Mouse (Mus musculus): ENCODE measurements at regions not wholly inside any gene's neighbourhood (a gene's known extent, or its start where the extent isn't known, plus 50 kb on each side); places are given as distances from the start of the nearest gene placed in this dataset.

DNA sequence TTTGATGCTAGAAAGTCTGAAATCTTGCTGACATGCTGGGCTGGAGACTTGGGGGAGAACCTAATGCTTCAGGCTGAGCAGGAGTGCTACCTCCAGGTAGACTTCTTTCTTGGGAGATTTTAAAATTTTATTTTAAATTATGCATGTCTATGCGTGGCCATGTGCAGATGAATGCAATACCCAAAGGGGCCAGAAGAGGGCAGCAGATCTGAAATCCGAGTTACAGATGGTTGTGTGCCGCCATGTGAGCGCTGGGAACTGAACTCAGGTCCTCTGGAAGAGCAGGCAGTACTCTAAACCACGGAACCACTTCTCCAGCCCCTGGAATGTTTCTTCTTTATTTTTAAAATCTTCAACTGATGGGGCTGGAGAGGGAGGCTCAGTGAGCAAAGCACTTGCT is 135.8 kb downstream of the Slc4a3 start:
- in situ Hi-C loops (cut with MboI, MseI), result no loop called here

GRCm38 (mm10) chr1:75692781-75693180 is 146.7 kb downstream of the Slc4a3 start:
- in situ Hi-C loops (cut with MboI, MseI), result no loop called here

- in situ Hi-C loops (cut with MboI, MseI), result no loop called here
Measured at GRCm38 (mm10) chr1:75693231-75693914, 147.3 kb downstream of the Slc4a3 start.

- in situ Hi-C loops (cut with MboI, MseI), result no loop called here
Measured at GRCm38 (mm10) chr1:75704832-75705650, 159.0 kb downstream of the Slc4a3 start.

DNA sequence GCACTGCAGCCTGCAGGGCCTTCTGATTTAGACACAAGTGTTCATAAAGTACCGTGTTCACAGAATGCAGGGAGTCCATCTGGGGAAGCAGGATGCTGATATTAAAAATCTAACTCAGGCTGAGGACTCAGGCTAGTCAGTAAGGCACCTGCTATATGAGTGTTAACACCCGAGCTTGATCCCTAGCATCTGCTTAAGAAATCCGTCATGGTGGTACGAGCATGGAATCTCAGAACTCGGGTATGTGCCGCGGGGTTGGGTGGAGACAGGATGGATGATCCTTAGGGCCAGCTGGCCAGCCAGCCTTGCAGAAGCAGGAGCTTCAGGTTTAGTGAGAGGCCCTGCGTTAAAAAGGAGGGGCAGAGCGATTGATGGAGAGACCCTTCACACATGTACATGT is 160.1 kb downstream of the Slc4a3 start:
- in situ Hi-C loops (cut with MboI, MseI), result no loop called here

DNA sequence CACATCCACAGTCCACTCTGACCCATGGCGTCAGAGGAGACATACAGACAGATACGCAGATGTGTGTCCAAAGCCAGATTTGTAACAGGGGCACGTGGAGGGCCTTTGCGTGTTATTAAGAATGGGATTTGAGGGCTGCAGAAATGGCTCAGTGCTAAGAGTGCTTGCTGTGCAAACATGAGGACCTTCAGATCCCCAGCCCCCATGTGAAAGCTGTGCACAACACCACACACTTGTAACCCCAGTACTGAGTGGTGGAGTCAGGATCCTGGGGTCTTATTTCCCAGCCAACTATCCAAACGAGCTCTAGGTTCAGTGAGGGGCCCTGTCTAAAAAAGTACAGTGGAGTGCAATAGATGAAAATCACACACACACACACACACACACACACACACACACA is 177.4 kb downstream of the Slc4a3 start:
- in situ Hi-C loops (cut with MboI, MseI), result no loop called here

- in situ Hi-C loops (cut with MboI, MseI), result no loop called here
Measured at GRCm38 (mm10) chr1:75725329-75725728, 179.3 kb downstream of the Slc4a3 start.

DNA sequence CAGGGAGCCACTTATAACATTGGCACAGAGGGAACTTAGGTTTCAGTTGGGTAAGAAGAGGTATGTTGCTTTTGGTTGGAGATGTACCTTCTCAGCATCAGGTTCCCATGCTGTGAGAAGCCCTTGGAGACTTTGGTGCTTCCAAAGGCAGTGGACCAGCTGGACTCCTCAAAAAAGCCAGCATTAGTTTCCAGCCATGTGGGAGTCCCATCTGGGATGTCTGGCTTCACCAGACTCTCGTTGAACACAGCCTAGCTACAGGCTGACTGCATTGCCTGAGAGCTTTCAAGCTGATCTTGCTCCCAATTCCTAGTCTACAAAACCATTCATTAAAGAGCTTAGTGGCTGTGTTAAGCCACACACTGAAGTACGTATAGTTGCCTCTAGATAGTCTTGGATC is 182.8 kb downstream of the Slc4a3 start:
- in situ Hi-C loops (cut with MboI, MseI), result no loop called here

DNA sequence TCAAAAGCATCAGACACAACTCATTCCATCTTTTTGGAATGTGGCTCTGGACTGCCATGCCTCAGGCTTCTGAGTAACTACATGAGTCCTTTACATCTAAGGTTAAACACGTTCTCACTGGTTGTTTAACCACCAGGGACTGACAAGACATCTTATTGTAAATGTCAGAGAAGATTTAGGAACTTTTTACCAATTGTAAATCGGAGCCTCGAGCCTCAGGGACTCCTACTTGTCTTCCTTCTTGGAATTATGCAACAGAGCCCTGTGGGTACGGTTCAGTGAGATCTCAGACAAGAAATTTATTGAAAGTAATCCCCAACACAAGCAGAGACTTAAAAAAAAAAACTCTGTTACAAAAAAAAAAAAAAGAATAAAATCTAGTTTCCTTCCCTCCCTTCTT is 187.7 kb downstream of the Slc4a3 start:
- in situ Hi-C loops (cut with MboI, MseI), result no loop called here

GRCm38 (mm10) chr1:75738651-75739050 is 192.6 kb downstream of the Slc4a3 start:
- in situ Hi-C loops (cut with MboI, MseI), result no loop called here

GRCm38 (mm10) chr1:75749665-75750221 is 203.7 kb downstream of the Slc4a3 start:
- in situ Hi-C loops (cut with MboI, MseI), result no loop called here

- in situ Hi-C loops (cut with MboI, MseI), result no loop called here
Measured at GRCm38 (mm10) chr1:75772131-75772530, 226.1 kb downstream of the Slc4a3 start.

DNA sequence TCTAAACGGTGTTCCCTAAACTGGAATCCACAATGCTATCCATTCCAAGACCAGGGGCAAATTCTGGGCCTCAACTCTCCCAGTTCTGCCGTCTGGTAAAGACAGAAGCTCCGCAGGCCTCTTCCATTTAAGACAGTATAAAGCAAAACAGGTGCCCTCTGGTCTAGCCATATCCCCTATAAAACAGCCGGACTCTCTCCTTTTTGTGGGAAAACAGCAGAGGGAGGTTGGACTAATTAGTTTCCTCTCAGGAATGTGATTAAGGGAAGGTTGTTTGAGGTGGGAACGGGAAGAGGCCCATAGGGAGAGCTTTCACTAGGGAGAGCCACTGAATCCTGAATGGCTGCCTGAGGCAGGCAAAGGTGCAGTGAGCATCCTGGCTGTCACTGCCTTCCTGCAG is 226.9 kb downstream of the Slc4a3 start:
- in situ Hi-C loops (cut with MboI, MseI), result no loop called here

DNA sequence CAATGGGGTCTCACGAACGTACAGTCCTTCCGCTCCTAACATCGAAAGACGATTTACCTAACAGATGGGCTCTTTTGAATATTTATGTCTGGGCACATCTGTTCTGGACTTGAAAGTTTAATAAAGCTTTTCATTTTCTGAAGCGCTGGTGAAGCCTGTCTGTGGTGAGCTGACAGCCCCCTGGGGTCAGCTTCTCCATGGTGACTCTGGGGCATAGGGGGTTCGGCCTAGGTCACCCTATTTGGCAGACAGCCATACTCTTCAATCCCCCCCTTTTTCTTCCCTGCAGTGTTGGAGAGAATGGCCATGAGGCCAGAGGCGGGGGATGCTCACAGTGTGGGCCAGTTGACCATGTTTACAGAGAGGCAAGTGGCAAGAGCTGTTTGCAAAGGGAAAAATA is 232.8 kb downstream of the Slc4a3 start:
- in situ Hi-C loops (cut with MboI, MseI), result no loop called here

DNA sequence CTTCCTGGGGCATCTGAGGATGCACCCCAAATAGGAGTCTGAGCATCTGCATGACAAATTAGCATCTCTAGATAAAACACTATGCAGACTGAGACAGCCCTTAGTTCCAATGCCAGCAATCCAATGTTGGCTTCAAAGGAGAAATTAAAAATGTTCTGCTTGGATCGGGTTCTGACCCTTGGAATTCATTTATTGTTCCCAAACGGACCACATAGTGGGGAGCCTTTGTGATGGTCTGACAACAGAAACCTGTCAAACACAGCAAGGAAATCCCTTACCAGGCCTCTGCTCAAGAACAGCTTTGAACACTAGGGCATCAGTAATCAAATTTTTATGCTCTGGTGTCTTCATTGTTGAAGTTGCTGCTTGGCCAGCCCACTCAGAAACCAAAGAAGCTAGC is 237.1 kb downstream of the Slc4a3 start:
- in situ Hi-C loops (cut with MboI, MseI), result no loop called here

DNA sequence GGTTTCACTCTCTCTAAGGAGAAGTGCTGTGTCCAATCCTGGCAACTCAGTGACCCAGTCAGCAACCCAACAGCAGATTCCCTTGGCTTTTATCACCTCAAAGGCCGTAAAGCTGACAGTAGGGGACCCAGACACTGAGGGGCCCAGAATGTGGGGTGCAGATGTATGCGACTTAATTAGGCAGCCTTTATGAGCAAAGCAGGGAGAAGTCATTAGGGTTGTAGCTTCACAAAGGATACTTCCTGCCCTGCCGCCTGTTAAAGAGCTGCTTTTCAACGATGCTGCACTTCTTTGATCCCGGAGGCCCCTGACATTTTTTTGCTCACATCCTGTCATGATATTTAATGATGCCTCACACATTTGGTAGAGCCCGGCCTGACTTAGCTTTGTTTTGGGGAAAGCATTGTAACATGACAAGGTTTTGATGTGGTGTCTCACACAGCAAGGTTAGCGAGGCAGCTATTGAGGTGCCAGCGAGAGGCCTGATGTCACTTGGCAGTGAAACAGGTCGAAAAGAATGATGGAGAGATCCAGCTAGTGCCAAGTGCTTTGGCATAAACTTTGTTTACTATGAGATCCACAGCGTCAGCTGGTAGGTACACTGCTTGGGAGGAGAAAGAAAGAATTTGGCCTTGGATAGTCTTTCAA is 240.2 kb downstream of the Slc4a3 start:
- in situ Hi-C loops (cut with MboI, MseI), result no loop called here

GRCm38 (mm10) chr1:75791509-75791908 is 245.4 kb downstream of the Slc4a3 start:
- in situ Hi-C loops (cut with MboI, MseI), result no loop called here

DNA sequence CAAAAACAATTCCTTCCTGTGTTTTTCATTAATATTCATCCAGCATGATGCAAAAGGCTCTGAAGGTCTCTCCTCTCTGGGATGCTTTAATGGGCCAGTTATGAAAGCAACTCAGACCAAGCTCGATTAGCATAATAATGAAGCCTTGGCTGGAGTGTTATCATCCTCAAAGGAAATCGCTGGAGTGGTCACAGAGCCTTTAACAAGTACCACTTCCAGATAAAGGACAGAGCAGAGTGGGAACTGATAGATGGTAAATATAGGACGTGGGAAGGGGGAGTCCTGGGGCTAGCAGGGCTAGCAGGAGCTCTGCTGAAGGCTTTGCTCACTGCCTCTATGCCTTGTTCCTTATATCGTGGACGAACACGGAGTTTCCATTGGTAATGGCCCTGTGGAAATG is 251.7 kb downstream of the Slc4a3 start:
- in situ Hi-C loops (cut with MboI, MseI), result no loop called here

- in situ Hi-C loops (cut with MboI, MseI), result no loop called here
Measured at GRCm38 (mm10) chr1:75798375-75799099, 252.5 kb downstream of the Slc4a3 start.

DNA sequence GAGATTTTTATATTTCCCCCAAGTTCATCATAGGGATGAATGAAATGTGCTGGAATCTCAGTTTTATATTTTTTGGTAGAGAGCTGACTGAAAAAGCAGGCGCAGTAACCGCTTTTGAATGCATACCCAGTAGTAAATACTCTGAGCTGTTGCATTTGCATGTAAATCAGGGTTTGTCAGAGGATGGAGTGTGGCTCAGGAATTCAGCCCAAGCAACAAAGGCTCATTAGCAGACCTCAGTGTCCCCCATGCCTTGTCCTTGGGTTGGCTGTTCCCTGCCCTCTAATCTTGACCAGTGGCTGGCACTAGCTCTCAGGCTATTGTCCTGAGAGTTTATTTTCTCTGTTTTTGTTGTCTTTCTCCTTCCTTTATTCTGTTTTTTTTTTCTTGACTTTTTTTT is 258.4 kb downstream of the Slc4a3 start:
- in situ Hi-C loops (cut with MboI, MseI), result no loop called here

- in situ Hi-C loops (cut with MboI, MseI), result no loop called here
Measured at GRCm38 (mm10) chr1:75812471-75812870, 266.4 kb downstream of the Slc4a3 start.

- in situ Hi-C loops (cut with MboI, MseI), result no loop called here
Measured at GRCm38 (mm10) chr1:75826202-75826601, 280.1 kb downstream of the Slc4a3 start.

All from T-helper 1 cell (primary cell).